ENCODE assay signal across 18 mouse cellular contexts in genomic region chr19:46915406-46916080, GRCm38 (mm10).
DNase-seq lines count a peak whose midpoint lies in the region; ATAC-seq and TF ChIP-seq lines count a peak whose summit lies in the region.
"Had no signal": no experiment of that assay in that cellular context is flagged by ENCODE, and none has a peak within 500 bp of the region (broad histone marks: within the 10 kb centered on the region; RNA-seq: fewer than 3 reads in every experiment).

No protein-coding gene starts in this region.

- H3K27me3 ChIP-seq in heart, postnatal 0 days (ENCODE audit: control insufficient read depth, insufficient read depth, low read length), result no peaks in the 10 kb centered on the region
- H3K27me3 ChIP-seq: embryonic facial prominence, embryonic 13.5 days; forebrain, embryonic 15.5 days; limb, embryonic 12.5 days; midbrain, embryonic 13.5 days had no signal

- ATAC-seq in heart, postnatal 0 days (ENCODE audit: insufficient read depth, low read depth), result no peak
- ATAC-seq: activated CD4-positive, CD25-positive, alpha-beta regulatory T cell, adult 4 months; forebrain, embryonic 15.5 days; hindbrain, embryonic 16.5 days; midbrain, embryonic 13.5 days had no signal

- H3K4me1 ChIP-seq in heart, postnatal 0 days (ENCODE audit: control insufficient read depth, insufficient read depth), result peaks cover 3% of the 10 kb centered on the region; the same call in 1 of the 2 replicates
- peaks cover 2% of the 10 kb centered on the region for H3K4me1 ChIP-seq in cortical plate, adult 2 months (ENCODE audit: control insufficient read depth, insufficient read depth, low read length)
- H3K4me1 ChIP-seq: forebrain, embryonic 15.5 days; limb, embryonic 12.5 days; midbrain, embryonic 13.5 days had no signal

- H3K36me3 ChIP-seq in heart, postnatal 0 days (replicated peaks; ENCODE audit: control insufficient read depth, insufficient read depth, low read length), result no peaks in the 10 kb centered on the region
- H3K36me3 ChIP-seq: embryonic facial prominence, embryonic 13.5 days; forebrain, embryonic 15.5 days; midbrain, embryonic 13.5 days had no signal

- TF ChIP-seq EP300 in heart, postnatal 0 days (IDR thresholded peaks at IDR 0.05; ENCODE audit: low read depth), result no peak

- TF ChIP-seq CTCF in heart, postnatal 0 days (IDR thresholded peaks at IDR 0.05; ENCODE audit: low read depth), result no peak
- no peak for TF ChIP-seq CTCF in cortical plate, adult 2 months (IDR thresholded peaks at IDR 0.05; ENCODE audit: extremely low read depth, insufficient read depth, low read length)

- no peak for DNase-seq in heart, postnatal 0 days (ENCODE audit: low spot score)
- DNase-seq in heart, postnatal 25 days (ENCODE audit: low spot score), result no peak
- DNase-seq in retina, postnatal 1 day, result peak; percentile 35
- DNase-seq in retina, embryonic 14.5 days (ENCODE audit: low spot score), result no peak
- peak; percentile 48 for DNase-seq in skeletal muscle tissue, adult 2 months (ENCODE audit: low read depth, low spot score)
- DNase-seq in right cerebral cortex, postnatal 14 days, result no peak
- no peak for DNase-seq in layer of hippocampus, adult 8-10 months (ENCODE audit: low spot score in 2 of 2)
- DNase-seq: cerebellum, adult 18-20 months; kidney, adult 9 months; layer of hippocampus, postnatal 36 days; thymus, adult 18-20 months had no signal

- H3K9ac ChIP-seq in heart, postnatal 0 days (replicated peaks; ENCODE audit: low read depth, low read length), result no peak overlapping the region
- H3K9ac ChIP-seq: embryonic facial prominence, embryonic 13.5 days; forebrain, embryonic 15.5 days; limb, embryonic 12.5 days; midbrain, embryonic 13.5 days had no signal

- no peaks in the 10 kb centered on the region for H3K9me3 ChIP-seq in heart, postnatal 0 days (replicated peaks; ENCODE audit: control insufficient read depth, low read length)
- H3K9me3 ChIP-seq: embryonic facial prominence, embryonic 13.5 days; forebrain, embryonic 15.5 days; limb, embryonic 12.5 days; midbrain, embryonic 13.5 days had no signal

- H3K27ac ChIP-seq in heart, postnatal 0 days (ENCODE audit: low read depth), result peak overlapping the region; percentile 34
- 0 out of 2 replicates have a peak overlapping the region, but pooled peaks have one; percentile 3 for H3K27ac ChIP-seq in cortical plate, adult 2 months (ENCODE audit: insufficient read depth, low read length)
- H3K27ac ChIP-seq: embryonic facial prominence, embryonic 13.5 days; forebrain, embryonic 15.5 days; limb, embryonic 12.5 days; midbrain, embryonic 13.5 days had no signal

- WGBS in heart, postnatal 0 days, result 55% methylated on average over 9 of the region's 9 CpGs

- intact Hi-C loops in heart, postnatal 25 days (cut with DNase I), result no loop called here

- TF ChIP-seq POLR2A in cortical plate, adult 2 months (IDR thresholded peaks at IDR 0.05; ENCODE audit: extremely low read depth, insufficient read depth, low read length), result no peak

- H3K4me3 ChIP-seq in heart, postnatal 0 days (ENCODE audit: low read depth, low read length), result no peak overlapping the region
- no peak overlapping the region for H3K4me3 ChIP-seq in cortical plate, adult 2 months (ENCODE audit: insufficient read depth, low read length)
- H3K4me3 ChIP-seq: embryonic facial prominence, embryonic 13.5 days; forebrain, embryonic 15.5 days; limb, embryonic 12.5 days; midbrain, embryonic 13.5 days had no signal

- no peak overlapping the region for H3K4me2 ChIP-seq in heart, postnatal 0 days (ENCODE audit: low read depth, low read length)
- H3K4me2 ChIP-seq: embryonic facial prominence, embryonic 13.5 days; forebrain, embryonic 15.5 days; limb, embryonic 12.5 days; midbrain, embryonic 13.5 days had no signal

Comparison
In these comparisons a context has a peak if more than half of its experiments do, and no peak if none do; other contexts are left out.
1. DNase-seq: peak in retina, postnatal 1 day (single experiment) and skeletal muscle tissue, adult 2 months (single experiment); none in heart, postnatal 0 days (single experiment), heart, postnatal 25 days (single experiment), retina, embryonic 14.5 days (single experiment), right cerebral cortex, postnatal 14 days (single experiment) and layer of hippocampus, adult 8-10 months (0 of 2).